Mouse (Mus musculus): ENCODE results near the gene BC049762. TPM values are rescaled to one million over a fixed set of nuclear protein-coding genes. Genes with fewer than 3 reads are reported as not detected.

BC049762 gene
- not detected for total RNA-seq (2021)

- intact Hi-C loops (cut with DNase I) = loop anchor here (5.0 kb wide), 1 partner anchor 320 kb away; the partner anchor contains the start of gene 4933414I15Rik
- DNase-seq = peak; percentile 99
These were observed at the start of gene BC049762 for GRCm38 (mm10) chr11:51262342-51263285. TSS of gene BC049762 (minus strand) at chr11:51263046.

- no peak for DNase-seq
- intact Hi-C loops (cut with DNase I) = no loop called here
These were observed 49.0 kb upstream of the BC049762 start for GRCm38 (mm10) chr11:51311846-51312245.

GRCm38 (mm10) chr11:51308306-51308705 is 45.5 kb upstream of the BC049762 start:
- intact Hi-C loops (cut with DNase I) = no loop called here
- DNase-seq = no peak

GRCm38 (mm10) chr11:51303981-51304553 is 41.2 kb upstream of the BC049762 start:
- intact Hi-C loops (cut with DNase I) = no loop called here
- DNase-seq = no peak

- intact Hi-C loops (cut with DNase I) = no loop called here
- DNase-seq = no peak
These were observed 39.5 kb upstream of the BC049762 start for GRCm38 (mm10) chr11:51302396-51302795.

GRCm38 (mm10) chr11:51298691-51299090 is 35.8 kb upstream of the BC049762 start:
- intact Hi-C loops (cut with DNase I) = no loop called here
- DNase-seq = no peak

GRCm38 (mm10) chr11:51295742-51296141 is 32.9 kb upstream of the BC049762 start:
- intact Hi-C loops (cut with DNase I) = no loop called here
- DNase-seq = peak; percentile 36

GRCm38 (mm10) chr11:51293956-51294530 is 31.2 kb upstream of the BC049762 start:
- no peak for DNase-seq
- intact Hi-C loops (cut with DNase I) = no loop called here

- peak; percentile 55 for DNase-seq
- intact Hi-C loops (cut with DNase I) = loop anchor here (2.0 kb wide), 1 partner anchor 248 kb away; no protein-coding TSS in a partner anchor
These were observed 27.5 kb upstream of the BC049762 start for GRCm38 (mm10) chr11:51290066-51290955.

- intact Hi-C loops (cut with DNase I) = loop anchor here (2.0 kb wide), 1 partner anchor 249 kb away; no protein-coding TSS in a partner anchor
- peak; percentile 78 for DNase-seq
These were observed 26.8 kb upstream of the BC049762 start, which contains the start of gene Col23a1 for GRCm38 (mm10) chr11:51289564-51290041. TSS of gene Col23a1 (plus strand) at chr11:51289920.

GRCm38 (mm10) chr11:51274418-51274817 is 11.6 kb upstream of the BC049762 start:
- intact Hi-C loops (cut with DNase I) = no loop called here
- DNase-seq = no peak

- DNase-seq = no peak
- intact Hi-C loops (cut with DNase I) = no loop called here
These were observed 2.5 kb upstream of the BC049762 start for GRCm38 (mm10) chr11:51265326-51265725.

GRCm38 (mm10) chr11:51264352-51264751 is 1.5 kb upstream of the BC049762 start:
- intact Hi-C loops (cut with DNase I) = loop anchor here (5.0 kb wide), 1 partner anchor 322 kb away; the partner anchor contains the start of gene 4933414I15Rik
- no peak for DNase-seq

- intact Hi-C loops (cut with DNase I) = loop anchor here (5.0 kb wide), 1 partner anchor 321 kb away; the partner anchor contains the start of gene 4933414I15Rik
- DNase-seq = peak; percentile 64
These were observed 513 bp upstream of the BC049762 start for GRCm38 (mm10) chr11:51263286-51263831.

GRCm38 (mm10) chr11:51261680-51262219 is 1.1 kb downstream of the BC049762 start, which contains the start of gene Clk4:
TSS of gene Clk4 (plus strand) at chr11:51261730.
- no peak for DNase-seq
- intact Hi-C loops (cut with DNase I) = loop anchor here (5.0 kb wide), 1 partner anchor 319 kb away; the partner anchor contains the start of gene 4933414I15Rik

- intact Hi-C loops (cut with DNase I) = loop anchor here (10.0 kb wide), 1 partner anchor 192 kb away; no protein-coding TSS in a partner anchor
- DNase-seq = no peak
These were observed 5.8 kb downstream of the BC049762 start for GRCm38 (mm10) chr11:51257006-51257405.

- no peak for DNase-seq
These were observed 19.9 kb downstream of the BC049762 start for GRCm38 (mm10) chr11:51242897-51243296.

GRCm38 (mm10) chr11:51234626-51235025 is 28.2 kb downstream of the BC049762 start:
- intact Hi-C loops (cut with DNase I) = no loop called here
- no peak for DNase-seq

More at GRCm38 (mm10) chr11:51242897-51243296, 19.9 kb downstream of the BC049762 start:
- intact Hi-C loops (cut with DNase I) = no loop called here

GRCm38 (mm10) chr11:51227104-51227503 is 35.7 kb downstream of the BC049762 start:
- DNase-seq = peak; percentile 8
- intact Hi-C loops (cut with DNase I) = no loop called here

Measured in left cerebral cortex, postnatal 4 days (tissue).